In the genomic region with DNA sequence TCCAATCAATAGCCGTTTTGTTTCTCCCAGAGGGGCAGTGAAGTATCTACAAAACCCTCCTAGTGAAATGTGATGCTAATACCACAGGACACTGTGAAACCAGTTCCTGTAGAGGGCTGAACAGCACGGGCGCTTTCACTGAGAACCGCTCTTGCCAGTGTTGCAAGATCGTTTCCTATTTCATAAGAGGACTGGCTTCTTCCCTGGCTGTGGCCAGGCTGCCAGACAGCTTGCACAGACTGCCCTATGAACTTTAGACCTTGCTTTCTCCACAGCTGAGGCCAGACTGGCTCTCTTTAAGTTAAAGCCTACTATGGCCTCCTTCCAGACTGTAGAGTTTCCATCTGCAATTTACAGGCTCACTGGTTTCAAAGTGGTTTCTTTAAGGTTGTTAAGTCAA, we compare ENCODE assay signal across 8 mouse cellular contexts.
DNase-seq lines count a peak whose midpoint lies in the region; ATAC-seq and TF ChIP-seq lines count a peak whose summit lies in the region.

No protein-coding gene starts in this region.

- H3K4me3 ChIP-seq in liver, embryonic 14.5 days (ENCODE audit: insufficient read depth in 1 of 2, low read depth in 2 of 2, low read length in 2 of 2): no peak overlapping the region
- H3K4me3 ChIP-seq in midbrain, postnatal 0 days (ENCODE audit: low read depth, low read length): no peak overlapping the region

- no peaks in the 10 kb centered on the region for H3K27me3 ChIP-seq in liver, embryonic 14.5 days (ENCODE audit: control insufficient read depth, insufficient read depth, low read length)
- H3K27me3 ChIP-seq in midbrain, postnatal 0 days (ENCODE audit: insufficient read depth, low read length): no peaks in the 10 kb centered on the region

- no peaks in the 10 kb centered on the region for H3K9me3 ChIP-seq in liver, embryonic 14.5 days (ENCODE audit: control insufficient read depth, low read length)
- H3K9me3 ChIP-seq in midbrain, postnatal 0 days (ENCODE audit: low read length): no peaks in the 10 kb centered on the region

- WGBS in liver, embryonic 14.5 days (ENCODE audit: insufficient replicate concordance): 38% methylated on average over 5 of the region's 5 CpGs
- 79% methylated on average over 5 of the region's 5 CpGs for WGBS in midbrain, postnatal 0 days

- peak; percentile 7 for DNase-seq in embryo, embryonic 11 days
- DNase-seq in embryo, embryonic 10.5 days (ENCODE audit: low spot score): no peak
- peak; percentile 7 to 37 for DNase-seq in spleen, postnatal 36 days (ENCODE audit: low spot score in 2 of 2)
- no peak for DNase-seq in spleen, adult 18-20 months
- peak; percentile 16 to 35 (median 32) for DNase-seq in liver, embryonic 14.5 days (ENCODE audit: low read depth in 3 of 3, low spot score in 3 of 3)
- DNase-seq in skeletal muscle tissue, adult 2 months (ENCODE audit: low read depth, low spot score): peak; percentile 53
- no peak for DNase-seq in midbrain, postnatal 0 days (ENCODE audit: low spot score)
- DNase-seq in urinary bladder, adult 2 months (ENCODE audit: low spot score): no peak

- H3K4me1 ChIP-seq in liver, embryonic 14.5 days (replicated peaks; ENCODE audit: control insufficient read depth in 2 of 2, insufficient read depth in 2 of 2, low read length in 1 of 2): peaks cover 0 to 8% of the 10 kb centered on the region in 2 experiments; a peak in 2 of 4 replicates
- no peaks in the 10 kb centered on the region for H3K4me1 ChIP-seq in midbrain, postnatal 0 days (ENCODE audit: insufficient read depth, low read length)

- TF ChIP-seq EP300 in liver, embryonic 14.5 days (IDR thresholded peaks at IDR 0.05; ENCODE audit: low read depth): no peak

- H3K27ac ChIP-seq in liver, embryonic 14.5 days: no peak overlapping the region
- H3K27ac ChIP-seq in midbrain, postnatal 0 days (ENCODE audit: low read depth, low read length): no peak overlapping the region

- no peak overlapping the region for H3K4me2 ChIP-seq in liver, embryonic 14.5 days (ENCODE audit: low read depth)
- no peak overlapping the region for H3K4me2 ChIP-seq in midbrain, postnatal 0 days (ENCODE audit: low read depth, low read length, poor library complexity, severe bottlenecking)

- ATAC-seq in liver, embryonic 14.5 days (ENCODE audit: insufficient read depth): peak; percentile 72
- ATAC-seq in midbrain, postnatal 0 days (ENCODE audit: low FRiP score): no peak

- H3K36me3 ChIP-seq in liver, embryonic 14.5 days (replicated peaks; ENCODE audit: control insufficient read depth, insufficient read depth, low read depth): no peaks in the 10 kb centered on the region
- H3K36me3 ChIP-seq in midbrain, postnatal 0 days (ENCODE audit: insufficient read depth, low read length): no peaks in the 10 kb centered on the region

- H3K9ac ChIP-seq in liver, embryonic 14.5 days (replicated peaks): no peak overlapping the region
- H3K9ac ChIP-seq in midbrain, postnatal 0 days (replicated peaks; ENCODE audit: low read length, poor library complexity, severe bottlenecking): no peak overlapping the region

- no peak for TF ChIP-seq CTCF in liver, embryonic 14.5 days (IDR thresholded peaks at IDR 0.05; ENCODE audit: low read depth)
- no peak for TF ChIP-seq CTCF in midbrain, postnatal 0 days (IDR thresholded peaks at IDR 0.05)

Comparison
In these comparisons a context has a peak if more than half of its experiments do, and no peak if none do; other contexts are left out.
1. DNase-seq: peak in embryo, embryonic 11 days (single experiment), spleen, postnatal 36 days (2 of 2), liver, embryonic 14.5 days (3 of 3) and skeletal muscle tissue, adult 2 months (single experiment); none in embryo, embryonic 10.5 days (single experiment), spleen, adult 18-20 months (0 of 2), midbrain, postnatal 0 days (single experiment) and urinary bladder, adult 2 months (single experiment).